14 mouse cellular contexts compared by ENCODE assay signal in the genomic region with DNA sequence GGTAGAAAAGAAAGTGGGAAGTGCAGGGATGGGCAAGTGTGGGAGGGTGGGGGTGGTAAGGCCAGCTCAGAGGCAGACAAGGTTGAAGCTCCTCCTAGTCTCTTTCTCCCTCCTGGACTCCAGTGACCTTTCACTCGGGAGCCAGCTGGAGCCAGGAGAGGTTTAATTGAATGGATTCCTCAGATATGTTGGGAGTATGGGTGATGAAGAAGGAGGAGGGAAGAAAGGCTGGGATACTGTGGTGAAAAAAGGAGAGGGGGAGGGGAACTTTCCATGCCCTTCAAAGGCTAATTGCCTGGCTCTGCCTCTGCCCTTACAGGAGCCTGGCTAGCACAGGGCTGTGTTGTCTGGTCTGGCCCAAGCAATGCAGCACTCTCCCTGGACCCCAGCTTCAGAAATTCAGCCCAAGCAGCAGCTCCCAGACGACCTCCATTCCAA. TPM values are rescaled to one million over a fixed set of nuclear protein-coding genes. Genes with fewer than 3 reads are reported as not detected.
A peak's percentile ranks its signal among the peaks of the same experiment; 100 is the strongest.
DNase-seq lines count a peak whose midpoint lies in the region; ATAC-seq and TF ChIP-seq lines count a peak whose summit lies in the region.
"Had no signal": no experiment of that assay in that cellular context is flagged by ENCODE, and none has a peak within 500 bp of the region (broad histone marks: within the 10 kb centered on the region; RNA-seq: fewer than 3 reads in every experiment).

No protein-coding gene starts in this region.

- no peak overlapping the region for H3K9ac ChIP-seq in kidney, embryonic 15.5 days
- H3K9ac ChIP-seq: liver, embryonic 14.5 days had no signal

- H3K27me3 ChIP-seq in kidney, embryonic 15.5 days: no peaks in the 10 kb centered on the region
- H3K27me3 ChIP-seq in kidney, adult 2 months (replicated peaks; ENCODE audit: control insufficient read depth, insufficient read depth, low read length): no peaks in the 10 kb centered on the region

- H3K4me1 ChIP-seq in kidney, embryonic 15.5 days: no peaks in the 10 kb centered on the region
- no peaks in the 10 kb centered on the region for H3K4me1 ChIP-seq in kidney, adult 2 months (ENCODE audit: control insufficient read depth, insufficient read depth, low read length)

- no peak overlapping the region for H3K4me3 ChIP-seq in kidney, embryonic 15.5 days (replicated peaks)
- no peak overlapping the region for H3K4me3 ChIP-seq in kidney, adult 2 months (ENCODE audit: insufficient read depth, low read depth, low read length)
- H3K4me3 ChIP-seq: layer of hippocampus, adult 2 months had no signal

- H3K4me2 ChIP-seq in kidney, embryonic 15.5 days: no peak overlapping the region

- peak; percentile 78 for ATAC-seq in kidney, embryonic 15.5 days (replicated peaks; ENCODE audit: low FRiP score)
- ATAC-seq: intestine, embryonic 16.5 days had no signal

- H3K36me3 ChIP-seq in kidney, embryonic 15.5 days: no peaks in the 10 kb centered on the region
- no peaks in the 10 kb centered on the region for H3K36me3 ChIP-seq in kidney, adult 2 months (ENCODE audit: control insufficient read depth, insufficient read depth, low read length)

- no peaks in the 10 kb centered on the region for H3K9me3 ChIP-seq in kidney, embryonic 15.5 days (replicated peaks)

- TF ChIP-seq POLR2A in kidney, adult 2 months (IDR thresholded peaks at IDR 0.05; ENCODE audit: low read depth, low read length): no peak
- no peak for TF ChIP-seq POLR2A in brain, embryonic 14.5 days (IDR thresholded peaks at IDR 0.05; ENCODE audit: borderline replicate concordance, extremely low read depth, insufficient read depth, insufficient read length, poor library complexity, severe bottlenecking)

- no peak for DNase-seq in kidney, adult 2 months
- peak; percentile 53 for DNase-seq in brain, embryonic 14.5 days (ENCODE audit: low read depth)
- peak; percentile 18 for DNase-seq in embryo, embryonic 11 days
- DNase-seq in mesoderm, embryonic 11.5 days (ENCODE audit: low read depth, low spot score): peak; percentile 10
- DNase-seq in layer of hippocampus, adult 11-12 months (ENCODE audit: low spot score): no peak
- no peak for DNase-seq in frontal cortex, postnatal 10 days (ENCODE audit: low spot score in 2 of 2)
- DNase-seq: adrenal gland, postnatal 36 days; gastrocnemius, postnatal 10 days; heart, postnatal 14 days; lung, postnatal 10 days had no signal

- no peak for TF ChIP-seq CTCF in kidney, adult 2 months (conservative IDR thresholded peaks at IDR 0.05; ENCODE audit: insufficient read depth, insufficient read length, low read depth, low read length)
- TF ChIP-seq CTCF in brain, embryonic 14.5 days (IDR thresholded peaks at IDR 0.05; ENCODE audit: borderline replicate concordance, extremely low read depth, insufficient read depth, insufficient read length): no peak

- 10% methylated on average over 2 of the region's 2 CpGs for WGBS in kidney, embryonic 15.5 days
- WGBS in kidney, adult 2 months: 3% methylated on average over 2 of the region's 2 CpGs

- H3K27ac ChIP-seq in kidney, embryonic 15.5 days: no peak overlapping the region
- H3K27ac ChIP-seq in kidney, adult 2 months (ENCODE audit: insufficient read depth, low read depth, low read length): no peak overlapping the region
- H3K27ac ChIP-seq: layer of hippocampus, adult 2 months; liver, embryonic 14.5 days had no signal

RNA-seq across cellular contexts. Expression of gene Igbp1b, which starts 14.4 kb away (rescaled TPM):
- polyA plus RNA-seq in kidney, embryonic 15.5 days (2015; fragmentation: Nextera tagmentation; extraction: Ambion mirVana): not detected in 2 replicates
- not detected in 2 replicates for polyA plus RNA-seq in kidney, adult 2 months (2012; rRNA removed)
- 0.15 and 0.26 TPM in 2 replicates for polyA plus RNA-seq in brain, embryonic 14.5 days (2012; rRNA removed)
- polyA plus RNA-seq: intestine, embryonic 16.5 days; liver, embryonic 14.5 days had no signal

Comparison
In these comparisons a context has a peak if more than half of its experiments do, and no peak if none do; other contexts are left out.
1. DNase-seq: peak in brain, embryonic 14.5 days (single experiment), embryo, embryonic 11 days (single experiment) and mesoderm, embryonic 11.5 days (single experiment); none in kidney, adult 2 months (single experiment), layer of hippocampus, adult 11-12 months (single experiment) and frontal cortex, postnatal 10 days (0 of 2).